Mouse (Mus musculus): ENCODE measurements at regions not wholly inside any gene's neighbourhood (a gene's known extent, or its start where the extent isn't known, plus 50 kb on each side); places are given as distances from the start of the nearest gene placed in this dataset.

GRCm38 (mm10) chr15:49555793-49556192 lies 4328.9 kb upstream of the Gm7489 start:
- TF ChIP-seq CTCF (IDR thresholded peaks at IDR 0.05 in 2 of 3, conservative IDR thresholded peaks at IDR 0.05 in 1 of 3; ENCODE audit: control insufficient read depth in 1 of 3, insufficient read depth in 1 of 3, low read depth in 2 of 3, low read length in 3 of 3, poor library complexity in 1 of 3, severe bottlenecking in 1 of 3) (peak in 1 of 3 experiments; percentile 58; a peak in 3 of 6 replicates), GABPA (IDR thresholded peaks at IDR 0.05; ENCODE audit: low read depth, low read length) (no peak), EP300 (IDR thresholded peaks at IDR 0.05; ENCODE audit: low read depth in 1 of 2, low read length in 2 of 2) (no peak), POLR2AphosphoS5 (IDR thresholded peaks at IDR 0.05; ENCODE audit: borderline replicate concordance, low read depth, low read length) (no peak), RCOR1 (IDR thresholded peaks at IDR 0.05; ENCODE audit: low read depth, low read length) (no peak), KAT2A (conservative IDR thresholded peaks at IDR 0.05; ENCODE audit: low read depth, low read length) (no peak), ZC3H11A (IDR thresholded peaks at IDR 0.05; ENCODE audit: low read depth, low read length) (peak; percentile 53), GATA1 (IDR thresholded peaks at IDR 0.05; ENCODE audit: low read depth, low read length) (no peak), POLR2A (IDR thresholded peaks at IDR 0.05; ENCODE audit: control insufficient read depth in 1 of 2, insufficient read depth in 1 of 2, low read depth in 1 of 2, low read length in 2 of 2, poor library complexity in 1 of 2) (no peak), MYB (IDR thresholded peaks at IDR 0.05; ENCODE audit: low read depth, low read length) (no peak), CHD2 (IDR thresholded peaks at IDR 0.05; ENCODE audit: low read length) (no peak), MEF2A (IDR thresholded peaks at IDR 0.05; ENCODE audit: extremely low read depth, insufficient replicate concordance, low read depth, low read length, poor library complexity, severe bottlenecking) (no peak), MAX (IDR thresholded peaks at IDR 0.05; ENCODE audit: low read length) (no peak)
